Mouse (Mus musculus) ES-E14 (cell line): Measurements from ENCODE around the gene Arrb1. TPM values are rescaled to one million over a fixed set of nuclear protein-coding genes. Genes with fewer than 3 reads are reported as not detected.

Source experiments
- DNase-seq: peaks from one replicate; pipeline ENCODE4 v3.0.0-alpha.2; 2013; ENCODE audit warnings: low read depth, low spot score
- H3K27ac ChIP-seq: 2 replicates; pipeline ENCODE4 v1.5.1; 2012; ENCODE audit warnings: low read depth, mild to moderate bottlenecking, low read length, moderate library complexity, mixed read lengths; ENCODE audit not compliant: poor library complexity, insufficient read depth, severe bottlenecking
- H3K36me3 ChIP-seq: 2 replicates; pipeline ENCODE4 v1.6.1; 2012; ENCODE audit warnings: mild to moderate bottlenecking, low read length, moderate library complexity, mixed read lengths; ENCODE audit not compliant: control insufficient read depth, poor library complexity, insufficient read depth, severe bottlenecking
- H3K4me1 ChIP-seq, 2 experiments: fragments of 150-350 bp in 1 of 2; sonication (generic) in 1 of 2; 2 replicates each; pipeline ENCODE4 v1.6.1; 2012; ENCODE audit warnings: low read length in 2 of 2, mild to moderate bottlenecking in 1 of 2, mixed read lengths in 1 of 2; ENCODE audit not compliant: control insufficient read depth in 2 of 2, insufficient read depth in 2 of 2, poor library complexity in 1 of 2
- H3K4me3 ChIP-seq, 2 experiments: fragments of 150-350 bp in 1 of 2; sonication (generic) in 1 of 2; 2 replicates each; pipeline ENCODE4 v1.5.1; 2012; ENCODE audit warnings: low read length in 2 of 2, low read depth in 1 of 2, mild to moderate bottlenecking in 1 of 2, mixed read lengths in 1 of 2; ENCODE audit not compliant: insufficient read depth in 1 of 2, poor library complexity in 1 of 2, severe bottlenecking in 1 of 2
- H3K9ac ChIP-seq: 2 replicates; pipeline ENCODE4 v1.6.1; 2012; ENCODE audit warnings: low read depth, mild to moderate bottlenecking, low read length, mixed read lengths; ENCODE audit not compliant: poor library complexity, insufficient read depth, severe bottlenecking
- H3K9me3 ChIP-seq: fragments of 150-350 bp; sonication (generic); 2 replicates; pipeline ENCODE4 v1.6.1; 2012; ENCODE audit warnings: low read depth, mild to moderate bottlenecking, low read length; ENCODE audit not compliant: control insufficient read depth, insufficient read depth
- CHD2 ChIP-seq: IDR thresholded peaks from 2 replicates; pipeline ENCODE4 v1.6.1; 2014; ENCODE audit warnings: mild to moderate bottlenecking, low read depth, low read length, inconsistent platforms
- HCFC1 ChIP-seq: IDR thresholded peaks from 2 replicates; pipeline ENCODE4 v1.6.1; 2012; ENCODE audit warnings: low read length, inconsistent platforms, borderline replicate concordance; ENCODE audit not compliant: insufficient read depth
- MAFK ChIP-seq: IDR thresholded peaks from 2 replicates; pipeline ENCODE4 v1.6.1; 2014; ENCODE audit warnings: mild to moderate bottlenecking, low read depth, low read length, inconsistent platforms; ENCODE audit not compliant: insufficient read depth
- ZC3H11A ChIP-seq: IDR thresholded peaks from 2 replicates; pipeline ENCODE4 v1.6.1; 2012; ENCODE audit warnings: low read depth, mild to moderate bottlenecking, inconsistent platforms, low read length, borderline replicate concordance
- ZNF384 ChIP-seq: IDR thresholded peaks from 2 replicates; pipeline ENCODE4 v1.6.1; 2012; ENCODE audit warnings: low read depth, low read length, inconsistent platforms
- in situ Hi-C, 2 experiments: fragments of 600-800 bp; cut with MboI; formaldehyde crosslinking; loops; one replicate each; pipeline ENCODE4 v1.15.1; 2025; ENCODE audit warnings: low sequenced_read_pairs in 2 of 2, inconsistent platforms in 1 of 2; ENCODE audit not compliant: unreplicated experiment in 2 of 2
- total RNA-seq: library from RNA; depleted of rRNA; stranded (reverse); fragments of 300-350 nt; gene quantifications from 2 replicates; pipeline ENCODE4 v1.2.3, GENCODE M21; 2012

Gene Arrb1
- total RNA-seq, 1 experiment = 10.7 TPM

- Histone ChIP-seq H3K9ac (no peak overlapping the region), H3K36me3 (no peaks in the 10 kb centered on the region), H3K4me3 (no peak overlapping the region), H3K9me3 (no peaks in the 10 kb centered on the region), H3K4me1 (peaks cover 0 to 2% of the 10 kb centered on the region in 2 experiments; a peak in 1 of 4 replicates), H3K27ac (no peak overlapping the region)
- no peak for DNase-seq
- TF ChIP-seq MAFK (no peak), ZC3H11A (no peak), ZNF384 (no peak), CHD2 (no peak), HCFC1 (no peak)
- in situ Hi-C loops = no loop called here
These were observed 18.1 kb downstream of the Arrb1 start for GRCm38 (mm10) chr7:99553222-99553884.

GRCm38 (mm10) chr7:99553885-99554269 lies 18.6 kb downstream of the Arrb1 start:
- TF ChIP-seq ZC3H11A (no peak), MAFK (no peak), CHD2 (no peak), ZNF384 (no peak), HCFC1 (no peak)
- Histone ChIP-seq H3K27ac (no peak overlapping the region), H3K9ac (no peak overlapping the region), H3K4me1 (peaks cover 2% of the 10 kb centered on the region in 2 experiments; a peak in 2 of 4 replicates), H3K9me3 (no peaks in the 10 kb centered on the region), H3K36me3 (no peaks in the 10 kb centered on the region), H3K4me3 (no peak overlapping the region)
- DNase-seq = no peak
- in situ Hi-C loops = no loop called here

- no peaks in the 10 kb centered on the region for H3K36me3 ChIP-seq
- H3K9ac ChIP-seq = no peak overlapping the region
- TF ChIP-seq ZNF384 (no peak), HCFC1 (no peak), MAFK (no peak), CHD2 (no peak), ZC3H11A (no peak)
- in situ Hi-C loops = no loop called here
- DNase-seq = no peak
- peaks cover 3 to 13% of the 10 kb centered on the region in 2 experiments for H3K4me1 ChIP-seq
- no peaks in the 10 kb centered on the region for H3K9me3 ChIP-seq
- H3K4me3 ChIP-seq = no peak overlapping the region
- H3K27ac ChIP-seq = no peak overlapping the region
These were observed 20.6 kb downstream of the Arrb1 start for GRCm38 (mm10) chr7:99555862-99556261.

- TF ChIP-seq HCFC1 (no peak), CHD2 (no peak), ZNF384 (no peak), MAFK (no peak)
- no peak overlapping the region for H3K27ac ChIP-seq
- DNase-seq = no peak
- H3K9me3 ChIP-seq = no peaks in the 10 kb centered on the region
- no peaks in the 10 kb centered on the region for H3K36me3 ChIP-seq
- in situ Hi-C loops = no loop called here
- H3K9ac ChIP-seq = no peak overlapping the region
- H3K4me1 ChIP-seq = peaks cover 3 to 17% of the 10 kb centered on the region in 2 experiments
- no peak overlapping the region for H3K4me3 ChIP-seq
These were observed 23.8 kb downstream of the Arrb1 start for GRCm38 (mm10) chr7:99559091-99559490.

GRCm38 (mm10) chr7:99562478-99562877 lies 27.2 kb downstream of the Arrb1 start:
- Histone ChIP-seq H3K4me3 (no peak overlapping the region), H3K4me1 (peaks cover 3 to 17% of the 10 kb centered on the region in 2 experiments), H3K27ac (no peak overlapping the region), H3K36me3 (no peaks in the 10 kb centered on the region), H3K9me3 (no peaks in the 10 kb centered on the region), H3K9ac (no peak overlapping the region)
- TF ChIP-seq ZC3H11A = no peak
- TF ChIP-seq CHD2 = no peak
- no peak for TF ChIP-seq ZNF384
- no peak for TF ChIP-seq MAFK
- TF ChIP-seq HCFC1 = no peak
- DNase-seq = no peak
- in situ Hi-C loops = no loop called here
